Mouse (Mus musculus): ENCODE data around the gene Bcan.

- TF ChIP-seq CTCF (IDR thresholded peaks at IDR 0.05; ENCODE audit: control insufficient read depth, insufficient read depth, insufficient replicate concordance, low read depth, low read length) (no peak), POLR2A (IDR thresholded peaks at IDR 0.05; ENCODE audit: control insufficient read depth, low read depth, low read length) (no peak)
Measured at GRCm38 (mm10) chr3:88023192-88024074, 23.4 kb upstream of the Bcan start.
